Mouse (Mus musculus) lung, postnatal 0 days (tissue): ENCODE results near the gene U2af1.

Experiments used
- CTCF ChIP-seq: IDR thresholded peaks from 2 replicates; pipeline ENCODE4 v1.5.1; 2016; ENCODE audit warnings: antibody characterized with exemption, mild to moderate bottlenecking
- EP300 ChIP-seq: IDR thresholded peaks from 2 replicates; pipeline ENCODE4 v1.6.1; 2016; ENCODE audit warnings: antibody characterized with exemption, mild to moderate bottlenecking, control low read depth

DNA sequence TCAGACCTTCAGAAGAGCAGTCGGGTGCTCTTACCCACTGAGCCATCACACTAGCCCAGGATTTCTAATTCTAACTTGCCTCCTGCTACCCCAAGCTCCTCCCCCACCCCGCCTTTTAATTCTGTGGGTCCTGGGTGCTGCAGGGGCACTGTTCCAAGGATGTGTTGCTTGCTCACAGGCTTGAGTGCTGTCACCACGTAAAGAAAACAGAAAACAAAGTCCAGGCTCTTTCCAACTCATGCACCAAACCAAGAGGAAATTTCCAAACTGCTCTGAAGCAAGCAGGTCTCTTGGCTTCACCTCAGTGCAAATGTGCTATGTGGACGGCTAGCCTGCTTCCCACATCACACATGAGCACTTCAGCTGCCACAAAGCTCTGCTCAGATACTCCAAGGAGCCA is 3.3 kb downstream of the U2af1 start:
- TF ChIP-seq CTCF, result no peak
- no peak for TF ChIP-seq EP300
